Mouse (Mus musculus): Measurements from ENCODE around the gene Gtf2a1.
"Not testable (repeated sequence)": the region's sequence is repeated elsewhere in the genome, so short reads cannot be mapped to it uniquely, and the experiment has no call there.

Gtf2a1 gene

GRCm38 (mm10) chr12:91581204-91582070 is 8.8 kb downstream of the Gtf2a1 start:
- DNase-seq (ENCODE audit: low spot score): no peak

GRCm38 (mm10) chr12:91579665-91580064 is 10.6 kb downstream of the Gtf2a1 start:
- DNase-seq (ENCODE audit: low spot score): no peak

GRCm38 (mm10) chr12:91571708-91572107 is 18.6 kb downstream of the Gtf2a1 start:
- no peak for DNase-seq (ENCODE audit: low spot score)

GRCm38 (mm10) chr12:91569255-91569654 is 21.0 kb downstream of the Gtf2a1 start:
- DNase-seq (ENCODE audit: low spot score): no peak

- no peak for DNase-seq (ENCODE audit: low spot score)
Observed at GRCm38 (mm10) chr12:91567145-91567544, 23.1 kb downstream of the Gtf2a1 start.

GRCm38 (mm10) chr12:91558152-91558551 is 32.1 kb downstream of the Gtf2a1 start:
- not testable (repeated sequence) for DNase-seq (ENCODE audit: low spot score)

- DNase-seq (ENCODE audit: low spot score): not testable (repeated sequence)
Observed at GRCm38 (mm10) chr12:91557358-91558005, 32.8 kb downstream of the Gtf2a1 start.

- no peak for DNase-seq (ENCODE audit: low spot score)
Observed at GRCm38 (mm10) chr12:91551773-91552526, 38.3 kb downstream of the Gtf2a1 start.

GRCm38 (mm10) chr12:91549471-91549870 is 40.8 kb downstream of the Gtf2a1 start:
- no peak for DNase-seq (ENCODE audit: low spot score)

- no peak for DNase-seq (ENCODE audit: low spot score)
Observed at GRCm38 (mm10) chr12:91540202-91540601, 50.1 kb downstream of the Gtf2a1 start.

- no peak for DNase-seq (ENCODE audit: low spot score)
Observed at GRCm38 (mm10) chr12:91534514-91534913, 55.8 kb downstream of the Gtf2a1 start.

GRCm38 (mm10) chr12:91523626-91524025 is 66.7 kb downstream of the Gtf2a1 start:
- no peak for DNase-seq (ENCODE audit: low spot score)

GRCm38 (mm10) chr12:91517808-91518207 is 72.5 kb downstream of the Gtf2a1 start:
- DNase-seq (ENCODE audit: low spot score): no peak

- no peak for DNase-seq (ENCODE audit: low spot score)
Observed at GRCm38 (mm10) chr12:91513980-91514379, 76.3 kb downstream of the Gtf2a1 start.

- no peak for DNase-seq (ENCODE audit: low spot score)
Observed at GRCm38 (mm10) chr12:91511766-91512165, 78.5 kb downstream of the Gtf2a1 start.

Data from yolk sac, embryonic 10.5 days (tissue).